Mouse (Mus musculus): ENCODE results near the gene Atg9b.

The Atg9b gene

DNA sequence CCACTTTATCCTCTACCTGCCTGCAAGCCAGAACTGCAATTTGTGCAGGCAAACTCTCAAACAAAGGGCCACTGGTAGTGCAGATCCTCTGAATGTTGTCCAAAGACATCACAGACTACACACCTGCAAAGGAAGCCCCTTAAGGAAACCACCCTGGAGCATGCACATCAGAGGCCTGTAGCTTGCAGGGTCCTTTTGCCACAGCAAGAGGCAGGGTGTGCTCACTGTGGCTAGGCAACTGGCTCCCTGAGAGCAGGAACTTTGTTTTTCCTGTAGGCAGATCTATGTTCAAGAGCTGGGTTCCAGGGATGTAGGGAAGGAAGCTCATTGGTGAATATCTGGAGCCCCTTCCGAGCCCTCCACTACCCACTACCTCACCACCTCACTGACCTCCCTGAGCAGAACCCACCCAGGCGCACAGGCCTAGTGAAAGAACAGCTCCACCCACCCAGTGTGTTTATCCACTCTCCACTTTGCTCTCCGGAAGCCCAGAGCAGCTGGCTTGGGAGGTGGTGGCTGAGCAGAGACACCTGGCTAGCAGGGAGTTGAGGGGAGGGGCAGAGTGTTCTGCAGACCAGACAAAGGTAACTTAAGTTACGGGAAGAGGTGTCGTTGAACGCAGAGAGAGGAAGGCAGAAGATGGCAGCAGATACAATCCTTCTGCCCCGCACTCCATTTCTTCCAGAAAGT lies 44.6 kb downstream of the Atg9b start:
- no peak for DNase-seq

DNA sequence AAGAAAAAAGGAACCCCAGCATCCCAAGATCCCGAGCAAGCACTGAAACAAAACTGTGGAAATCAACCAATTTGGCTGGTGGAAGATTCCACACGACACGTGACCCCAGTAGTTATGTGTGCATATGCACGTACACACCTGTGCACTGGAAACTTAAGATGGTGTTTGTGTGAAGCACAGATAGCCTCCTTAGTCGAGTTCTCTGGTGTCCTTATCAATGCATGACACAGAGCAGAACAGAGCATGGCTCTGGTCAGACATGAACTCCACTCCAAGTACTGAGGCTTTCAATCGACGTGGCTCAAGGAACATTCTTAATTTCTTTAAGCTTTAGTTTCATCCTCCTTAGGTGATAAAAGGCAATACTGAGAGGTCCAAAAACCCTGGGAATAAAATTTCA lies 45.6 kb downstream of the Atg9b start:
- DNase-seq, result no peak

DNA sequence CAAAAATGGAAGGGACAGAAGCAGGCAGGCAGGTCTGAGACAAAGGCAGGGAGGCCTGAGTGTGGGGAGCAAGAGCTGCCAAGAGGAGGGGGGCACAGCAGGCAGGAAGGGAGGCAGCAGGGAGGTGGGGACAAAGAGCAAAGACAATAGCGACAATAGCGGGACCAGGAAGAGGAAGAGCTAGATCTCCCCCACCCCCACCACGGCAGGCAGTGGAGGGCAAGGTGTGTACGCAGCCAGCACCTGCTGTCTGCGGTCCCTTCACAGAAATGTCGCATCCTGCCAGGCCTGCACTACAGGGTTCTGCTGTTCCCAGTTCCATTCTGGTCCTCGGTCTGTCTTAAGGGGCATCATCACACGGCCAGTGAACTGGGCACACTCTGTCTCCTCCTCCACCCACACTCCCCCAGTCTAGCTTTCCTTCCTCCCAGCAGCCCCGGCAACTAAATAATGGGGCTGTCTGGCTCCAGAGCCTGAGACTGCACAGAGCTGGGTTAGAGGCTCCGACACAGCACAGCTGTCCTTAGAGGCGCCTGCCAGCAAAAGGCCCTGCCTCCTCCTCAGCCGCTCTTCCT lies 47.4 kb downstream of the Atg9b start:
- DNase-seq, result no peak

DNA sequence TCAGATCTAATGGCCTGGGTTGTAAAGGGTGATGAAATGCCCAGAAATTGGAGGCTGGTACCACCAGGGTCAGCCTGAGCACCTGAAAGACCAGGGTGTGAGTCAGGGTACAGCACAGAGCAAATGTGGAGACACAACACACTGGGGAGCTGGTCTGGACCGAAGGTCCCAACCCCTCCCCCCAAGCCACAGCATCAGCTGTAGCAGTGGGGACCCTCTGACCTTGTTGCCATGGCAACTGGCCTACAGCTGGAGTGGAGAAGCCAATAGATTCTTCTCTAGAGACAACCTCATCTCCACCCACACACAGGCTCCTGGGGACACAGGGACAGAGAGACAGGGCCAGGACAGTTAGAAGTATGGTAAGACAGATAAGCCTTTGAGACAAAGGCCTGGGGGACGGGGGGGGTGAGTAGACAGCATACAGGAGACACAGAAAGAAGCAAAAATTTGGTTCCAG lies 47.9 kb downstream of the Atg9b start:
- no peak for DNase-seq

DNA sequence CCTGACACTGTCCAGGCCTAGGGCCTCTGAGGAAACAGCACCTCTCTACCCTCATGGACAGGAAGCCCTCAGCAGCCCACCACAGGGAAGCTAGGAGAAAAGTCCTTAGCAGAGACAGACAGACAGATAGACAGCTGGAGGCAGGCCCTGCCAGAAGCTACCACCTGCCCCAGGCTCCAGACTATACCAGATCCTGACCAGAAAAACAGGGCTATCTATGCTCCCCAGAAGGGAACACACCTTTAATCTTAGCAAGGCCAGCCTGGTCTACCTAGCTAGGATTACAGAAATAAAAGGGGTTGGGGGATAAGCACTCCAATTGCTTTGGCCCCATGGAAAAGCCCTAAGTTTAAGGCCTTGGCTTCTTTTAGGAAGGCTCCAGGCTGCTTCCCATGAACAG lies 48.6 kb downstream of the Atg9b start:
- DNase-seq, result no peak

DNA sequence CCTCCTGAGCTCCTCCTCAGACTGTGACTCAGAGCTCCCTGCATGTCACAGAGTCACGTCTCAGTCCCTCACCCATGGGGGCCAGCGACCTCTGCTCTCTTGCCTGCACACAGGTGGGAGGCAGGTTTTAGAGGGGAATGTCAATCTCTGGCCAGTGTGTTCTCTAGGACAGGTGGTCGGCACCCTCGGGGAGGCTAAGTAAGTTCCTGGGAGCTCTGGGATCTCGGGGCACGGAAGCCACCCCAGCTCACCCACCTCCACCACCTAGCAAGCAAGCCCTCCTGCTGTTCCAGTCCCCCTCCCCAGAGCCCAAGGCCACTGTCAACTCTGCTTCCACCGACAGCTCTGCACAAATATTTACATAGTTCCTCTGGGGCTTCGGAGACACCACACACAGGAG lies 49.0 kb downstream of the Atg9b start:
- DNase-seq, result no peak

DNA sequence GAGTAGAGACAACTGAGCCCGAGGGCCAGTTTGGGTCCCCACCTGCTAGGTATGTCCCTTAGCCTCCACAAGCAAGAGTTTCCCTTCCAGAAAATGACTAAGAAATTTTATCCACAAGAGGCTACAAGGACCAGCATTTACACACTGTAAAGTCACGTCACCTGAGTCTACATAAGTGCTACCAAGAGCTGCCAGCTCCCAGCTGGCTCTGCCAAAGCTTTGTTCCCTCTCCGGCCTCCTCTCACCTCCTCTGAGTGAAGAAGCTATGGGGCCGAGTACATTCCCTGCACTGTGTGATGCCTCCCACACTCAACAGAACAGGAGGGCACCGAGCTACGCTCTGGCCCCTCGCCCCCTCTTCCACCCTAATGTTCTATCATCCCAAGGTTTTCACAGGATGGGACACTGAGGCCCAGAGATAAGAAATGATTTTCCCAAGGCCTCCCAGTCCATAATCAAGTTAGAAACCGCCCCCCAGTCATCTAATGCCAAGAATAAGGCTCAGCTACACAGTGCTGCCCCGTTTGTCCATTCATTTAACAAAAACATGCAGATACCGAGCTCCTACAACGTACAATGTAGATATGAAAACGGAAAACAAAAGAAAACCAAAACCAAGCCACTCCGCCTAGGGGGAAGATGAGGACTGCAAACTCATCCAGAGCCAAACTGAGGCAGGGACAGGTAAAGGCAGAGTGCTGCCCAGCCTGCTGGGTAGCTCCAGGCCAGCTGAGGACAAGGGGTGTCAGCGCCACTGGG lies 49.6 kb downstream of the Atg9b start:
- no peak for DNase-seq

DNA sequence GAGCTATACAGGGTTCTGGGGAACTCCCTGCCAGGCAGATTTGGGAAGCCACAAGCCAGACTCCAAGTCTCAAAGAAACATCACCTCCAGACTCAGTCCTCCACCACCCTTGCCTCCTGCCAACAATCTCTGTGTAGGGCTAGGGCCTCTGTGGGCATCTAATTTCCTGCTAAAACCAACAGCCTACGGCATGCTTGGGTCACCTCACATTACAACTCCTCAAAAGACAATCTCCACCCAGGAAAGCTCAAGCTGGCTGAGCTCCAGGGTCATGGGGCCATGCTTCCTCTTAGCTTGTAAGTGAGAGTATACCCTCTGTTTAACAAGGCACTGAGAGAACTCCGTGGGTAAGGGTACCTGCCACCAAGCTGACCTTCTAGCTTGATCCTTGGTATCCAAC lies 54.1 kb downstream of the Atg9b start:
- DNase-seq, result no peak

DNA sequence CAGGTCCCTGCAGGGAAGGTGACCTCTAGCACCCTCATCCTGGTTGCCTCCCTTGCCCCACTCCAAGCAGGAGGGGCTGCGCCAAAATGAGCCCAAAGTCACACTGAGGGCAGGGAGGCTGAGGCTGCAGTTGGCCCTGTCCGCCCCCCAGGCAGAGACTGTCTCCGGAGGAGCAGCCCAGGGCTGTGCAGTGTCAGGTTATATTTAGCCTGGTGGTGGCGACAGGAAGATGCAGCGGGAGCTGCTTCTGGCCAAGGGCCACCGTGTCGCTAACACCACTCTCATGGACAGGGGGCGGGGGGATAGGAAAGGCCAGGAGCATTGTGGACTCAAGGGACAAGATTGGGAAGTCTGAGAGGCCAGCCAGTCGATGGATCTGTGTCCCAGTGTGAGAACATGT lies 54.6 kb downstream of the Atg9b start:
- DNase-seq, result no peak

DNA sequence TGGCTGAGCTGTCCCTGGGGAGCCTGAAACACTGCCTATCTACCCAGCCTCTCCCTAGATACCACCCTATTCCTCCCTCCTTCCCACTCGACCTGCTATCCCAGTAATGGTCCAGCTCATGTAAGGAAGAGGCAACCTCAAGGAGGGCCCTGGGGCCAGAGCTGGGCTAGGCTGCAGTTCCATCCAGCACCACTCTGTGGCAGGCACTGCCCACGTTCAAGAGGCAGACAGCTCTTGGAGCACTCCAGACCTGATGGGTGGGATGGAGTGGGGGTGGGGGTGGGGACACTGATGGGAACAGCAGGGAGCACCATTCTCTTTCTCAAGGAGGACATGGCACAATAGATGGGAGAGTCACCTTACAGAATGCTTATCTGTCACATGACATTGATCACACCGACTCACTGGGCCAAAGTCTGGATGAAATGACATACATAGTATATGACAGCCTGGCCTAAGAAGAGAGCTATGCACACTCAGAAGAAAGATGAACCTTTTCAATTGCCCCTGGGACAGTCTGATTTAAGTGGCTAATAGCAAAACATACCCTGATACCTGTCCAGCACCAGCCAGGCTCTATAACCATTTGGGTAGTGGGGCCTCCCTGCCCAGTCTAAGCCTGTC lies 55.9 kb downstream of the Atg9b start:
- DNase-seq, result peak; percentile 44

DNA sequence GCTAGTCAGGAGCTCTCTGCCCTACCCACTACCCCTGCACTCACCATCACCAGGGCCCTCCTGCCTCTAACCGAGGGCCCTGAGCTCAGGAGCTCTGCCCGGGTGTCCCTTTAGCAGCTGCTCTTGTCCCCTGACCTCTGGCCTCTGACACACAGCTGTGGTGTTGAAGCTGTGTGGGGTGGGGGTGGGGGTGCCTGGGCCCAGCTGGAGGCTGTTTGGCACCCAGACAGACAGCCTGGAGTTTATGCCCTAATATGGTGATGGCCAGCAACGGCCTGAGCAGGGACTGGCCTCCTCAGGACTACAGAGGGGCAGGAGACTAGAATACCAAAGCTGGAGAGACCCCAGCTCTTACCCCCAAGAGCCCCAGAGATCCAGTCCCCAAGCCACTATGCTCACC lies 57.2 kb downstream of the Atg9b start:
- no peak for DNase-seq

Measured in right cerebral cortex, adult 18-20 months (tissue).